Mouse (Mus musculus) stomach, postnatal 0 days (tissue): Measurements from ENCODE around the gene Il22ra1.

Experiments
- CTCF ChIP-seq: IDR thresholded peaks from 2 replicates; pipeline ENCODE4 v1.5.1; 2016; ENCODE audit warnings: antibody characterized with exemption, low read depth, mild to moderate bottlenecking, moderate library complexity
- EP300 ChIP-seq: optimal IDR thresholded peaks from 2 replicates; pipeline ENCODE3; 2016; ENCODE audit warnings: antibody characterized with exemption

- TF ChIP-seq CTCF (no peak), EP300 (no peak)
These were observed 24.0 kb upstream of the Il22ra1 start for GRCm38 (mm10) chr4:135704016-135704415.
